Mouse (Mus musculus): ENCODE results near the gene Slc45a3. TPM values are rescaled to one million over a fixed set of nuclear protein-coding genes. Genes with fewer than 3 reads are reported as not detected.

Slc45a3 gene
- polyA plus RNA-seq, 1 experiment from 2014 or later: 5.4 TPM

DNA sequence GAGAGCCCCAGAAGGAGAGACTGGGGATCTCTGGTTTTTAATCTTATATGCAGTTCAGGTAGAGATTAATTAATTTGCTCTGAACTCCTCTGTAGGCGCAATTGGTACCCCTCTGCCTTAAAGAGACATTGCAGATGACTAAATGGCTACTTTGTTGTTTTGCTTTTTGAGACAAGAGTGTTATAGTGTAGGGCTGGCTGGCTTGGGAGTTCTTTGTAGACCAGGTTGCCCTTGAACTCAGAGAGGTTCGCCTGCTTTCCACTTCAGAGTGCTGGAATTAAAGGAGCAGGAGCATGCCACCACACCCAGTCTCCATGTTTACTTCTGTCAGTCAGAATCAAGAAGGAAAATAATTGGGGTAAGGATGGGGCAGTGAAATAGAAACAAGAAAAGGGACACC lies 40.3 kb downstream of the Slc45a3 start:
- no peaks in the 10 kb centered on the region for H3K9me3 ChIP-seq (replicated peaks; ENCODE audit: control insufficient read depth, low read length)
- no peaks in the 10 kb centered on the region for H3K27me3 ChIP-seq (ENCODE audit: control insufficient read depth, insufficient read depth, low read length)
- no peak for ATAC-seq (replicated peaks; ENCODE audit: extremely low read depth, insufficient read depth, low FRiP score)
- peak overlapping the region; percentile 34 for H3K27ac ChIP-seq (ENCODE audit: low read length)
- H3K4me3 ChIP-seq (ENCODE audit: low read length): no peak overlapping the region
- H3K4me1 ChIP-seq (ENCODE audit: control insufficient read depth, insufficient read depth, low read length): peaks cover 15% of the 10 kb centered on the region
- H3K36me3 ChIP-seq (ENCODE audit: control insufficient read depth, insufficient read depth): no peaks in the 10 kb centered on the region
- H3K4me2 ChIP-seq (ENCODE audit: low read depth, low read length): no peak overlapping the region
- H3K9ac ChIP-seq (ENCODE audit: low read length): no peak overlapping the region
- WGBS: 56% methylated on average over 2 of the region's 2 CpGs

DNA sequence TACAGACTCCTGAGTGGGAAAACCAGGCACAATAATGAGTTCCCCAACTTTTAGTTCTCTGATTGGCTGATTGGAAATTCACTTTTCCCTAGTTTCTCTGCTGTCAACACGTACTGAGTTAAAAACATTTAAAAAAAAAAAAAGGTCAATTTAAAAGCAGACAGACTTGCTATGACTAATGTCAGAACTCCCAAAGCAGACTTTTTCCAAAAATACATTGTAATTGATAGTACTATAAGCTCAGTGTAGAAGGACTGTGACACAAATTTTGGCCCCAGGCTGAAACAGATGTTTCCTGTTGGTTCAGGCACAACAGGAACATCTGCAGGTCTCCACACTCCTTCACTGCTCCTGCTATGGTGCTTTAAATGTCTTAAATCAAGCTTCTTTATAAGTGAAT lies 41.0 kb downstream of the Slc45a3 start:
- Histone ChIP-seq H3K36me3 (ENCODE audit: control insufficient read depth, insufficient read depth) (no peaks in the 10 kb centered on the region), H3K27me3 (ENCODE audit: control insufficient read depth, insufficient read depth, low read length) (no peaks in the 10 kb centered on the region), H3K4me1 (ENCODE audit: control insufficient read depth, insufficient read depth, low read length) (peaks cover 16% of the 10 kb centered on the region), H3K9me3 (replicated peaks; ENCODE audit: control insufficient read depth, low read length) (no peaks in the 10 kb centered on the region), H3K4me3 (ENCODE audit: low read length) (no peak overlapping the region), H3K27ac (ENCODE audit: low read length) (peak overlapping the region; percentile 34), H3K4me2 (ENCODE audit: low read depth, low read length) (no peak overlapping the region), H3K9ac (ENCODE audit: low read length) (no peak overlapping the region)
- WGBS: 36% methylated on average over 1 of the region's 1 CpGs
- no peak for ATAC-seq (replicated peaks; ENCODE audit: extremely low read depth, insufficient read depth, low FRiP score)

- 76% methylated on average over 6 of the region's 6 CpGs for WGBS
- ATAC-seq (replicated peaks; ENCODE audit: extremely low read depth, insufficient read depth, low FRiP score): no peak
- Histone ChIP-seq H3K4me3 (ENCODE audit: low read length) (no peak overlapping the region), H3K27ac (ENCODE audit: low read length) (peak overlapping the region; percentile 59), H3K9me3 (replicated peaks; ENCODE audit: control insufficient read depth, low read length) (no peaks in the 10 kb centered on the region), H3K36me3 (ENCODE audit: control insufficient read depth, insufficient read depth) (no peaks in the 10 kb centered on the region), H3K4me1 (ENCODE audit: control insufficient read depth, insufficient read depth, low read length) (peaks cover 23% of the 10 kb centered on the region), H3K27me3 (ENCODE audit: control insufficient read depth, insufficient read depth, low read length) (no peaks in the 10 kb centered on the region), H3K9ac (ENCODE audit: low read length) (no peak overlapping the region), H3K4me2 (ENCODE audit: low read depth, low read length) (no peak overlapping the region)
Observed at GRCm38 (mm10) chr1:132004574-132005180, 41.9 kb downstream of the Slc45a3 start.

GRCm38 (mm10) chr1:132005466-132005865 lies 42.7 kb downstream of the Slc45a3 start:
- Histone ChIP-seq H3K9me3 (replicated peaks; ENCODE audit: control insufficient read depth, low read length) (no peaks in the 10 kb centered on the region), H3K4me3 (ENCODE audit: low read length) (no peak overlapping the region), H3K36me3 (ENCODE audit: control insufficient read depth, insufficient read depth) (no peaks in the 10 kb centered on the region), H3K4me2 (ENCODE audit: low read depth, low read length) (no peak overlapping the region), H3K4me1 (ENCODE audit: control insufficient read depth, insufficient read depth, low read length) (peaks cover 24% of the 10 kb centered on the region), H3K9ac (ENCODE audit: low read length) (no peak overlapping the region), H3K27ac (ENCODE audit: low read length) (no peak overlapping the region), H3K27me3 (ENCODE audit: control insufficient read depth, insufficient read depth, low read length) (no peaks in the 10 kb centered on the region)
- no peak for ATAC-seq (replicated peaks; ENCODE audit: extremely low read depth, insufficient read depth, low FRiP score)
- WGBS: 71% methylated on average over 1 of the region's 1 CpGs

DNA sequence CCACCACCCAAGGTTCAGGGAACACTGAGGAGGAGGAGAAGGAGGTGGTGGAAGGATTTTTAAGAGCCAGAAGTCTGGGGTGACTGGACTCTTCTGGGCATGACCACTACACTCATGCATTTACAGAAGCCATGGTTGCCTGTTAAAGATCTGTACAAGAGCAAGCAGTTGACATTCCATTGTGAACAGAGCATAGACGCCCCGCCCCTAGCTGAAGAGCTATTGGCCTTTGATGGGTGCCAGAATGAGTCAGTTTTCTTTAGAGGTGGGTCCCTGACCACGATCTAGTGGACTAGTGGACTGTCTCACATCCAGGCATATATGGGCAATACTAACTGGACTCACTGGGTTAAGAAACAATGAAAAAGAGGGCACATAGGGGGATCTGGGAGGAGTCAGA lies 43.3 kb downstream of the Slc45a3 start:
- H3K4me3 ChIP-seq (ENCODE audit: low read length): no peak overlapping the region
- no peak overlapping the region for H3K4me2 ChIP-seq (ENCODE audit: low read depth, low read length)
- peaks cover 25% of the 10 kb centered on the region for H3K4me1 ChIP-seq (ENCODE audit: control insufficient read depth, insufficient read depth, low read length)
- no peaks in the 10 kb centered on the region for H3K9me3 ChIP-seq (replicated peaks; ENCODE audit: control insufficient read depth, low read length)
- H3K9ac ChIP-seq (ENCODE audit: low read length): no peak overlapping the region
- no peak for ATAC-seq (replicated peaks; ENCODE audit: extremely low read depth, insufficient read depth, low FRiP score)
- H3K27ac ChIP-seq (ENCODE audit: low read length): no peak overlapping the region
- H3K27me3 ChIP-seq (ENCODE audit: control insufficient read depth, insufficient read depth, low read length): no peaks in the 10 kb centered on the region
- H3K36me3 ChIP-seq (ENCODE audit: control insufficient read depth, insufficient read depth): no peaks in the 10 kb centered on the region
- WGBS: 68% methylated on average over 3 of the region's 3 CpGs

GRCm38 (mm10) chr1:132006721-132007120 lies 44.0 kb downstream of the Slc45a3 start:
- H3K4me3 ChIP-seq (ENCODE audit: low read length): peak overlapping the region; percentile 62
- 29% methylated on average over 5 of the region's 5 CpGs for WGBS
- peak overlapping the region; percentile 99 for H3K27ac ChIP-seq (ENCODE audit: low read length)
- H3K36me3 ChIP-seq (ENCODE audit: control insufficient read depth, insufficient read depth): no peaks in the 10 kb centered on the region
- peaks cover 27% of the 10 kb centered on the region for H3K4me1 ChIP-seq (ENCODE audit: control insufficient read depth, insufficient read depth, low read length)
- peak overlapping the region; percentile 96; the same call in 1 of the 2 replicates for H3K9ac ChIP-seq (ENCODE audit: low read length)
- no peaks in the 10 kb centered on the region for H3K27me3 ChIP-seq (ENCODE audit: control insufficient read depth, insufficient read depth, low read length)
- H3K9me3 ChIP-seq (replicated peaks; ENCODE audit: control insufficient read depth, low read length): no peaks in the 10 kb centered on the region
- ATAC-seq (replicated peaks; ENCODE audit: extremely low read depth, insufficient read depth, low FRiP score): no peak
- peak overlapping the region; percentile 61 for H3K4me2 ChIP-seq (ENCODE audit: low read depth, low read length)

- Histone ChIP-seq H3K9ac (ENCODE audit: low read length) (peak within 1 kb of the TSS; percentile 96), H3K4me3 (ENCODE audit: low read length) (peak within 1 kb of the TSS; percentile 62), H3K27me3 (ENCODE audit: control insufficient read depth, insufficient read depth, low read length) (no peaks in the 10 kb centered on the region), H3K27ac (ENCODE audit: low read length) (peak within 1 kb of the TSS; percentile 99), H3K9me3 (replicated peaks; ENCODE audit: control insufficient read depth, low read length) (no peaks in the 10 kb centered on the region), H3K4me2 (ENCODE audit: low read depth, low read length) (peak within 1 kb of the TSS; percentile 63), H3K4me1 (ENCODE audit: control insufficient read depth, insufficient read depth, low read length) (peaks cover 29% of the 10 kb centered on the region), H3K36me3 (ENCODE audit: control insufficient read depth, insufficient read depth) (no peaks in the 10 kb centered on the region)
- WGBS: 0% methylated on average over 47 of the region's 61 CpGs
- peak; percentile 86 for ATAC-seq (replicated peaks; ENCODE audit: extremely low read depth, insufficient read depth, low FRiP score)
Observed at GRCm38 (mm10) chr1:132007282-132007815, 44.6 kb downstream of the Slc45a3 start, which contains the start of gene Elk4. Gene Elk4 (plus strand): TSS chr1:132007607.

GRCm38 (mm10) chr1:132007828-132008827 lies 45.4 kb downstream of the Slc45a3 start:
- H3K36me3 ChIP-seq (ENCODE audit: control insufficient read depth, insufficient read depth): no peaks in the 10 kb centered on the region
- WGBS: under 1% methylated on average over 67 of the region's 72 CpGs
- H3K4me3 ChIP-seq (ENCODE audit: low read length): peak overlapping the region; percentile 62
- H3K27me3 ChIP-seq (ENCODE audit: control insufficient read depth, insufficient read depth, low read length): no peaks in the 10 kb centered on the region
- peaks cover 28% of the 10 kb centered on the region for H3K4me1 ChIP-seq (ENCODE audit: control insufficient read depth, insufficient read depth, low read length)
- peak overlapping the region; percentile 96 for H3K9ac ChIP-seq (ENCODE audit: low read length)
- H3K4me2 ChIP-seq (ENCODE audit: low read depth, low read length): peak overlapping the region; percentile 63
- ATAC-seq (replicated peaks; ENCODE audit: extremely low read depth, insufficient read depth, low FRiP score): peak; percentile 90
- H3K27ac ChIP-seq (ENCODE audit: low read length): peak overlapping the region; percentile 99
- H3K9me3 ChIP-seq (replicated peaks; ENCODE audit: control insufficient read depth, low read length): no peaks in the 10 kb centered on the region
